Mouse (Mus musculus) frontal cortex, postnatal 10 days (tissue): Measurements from ENCODE around the gene Ackr2.

Experiments
- DNase-seq, 2 experiments: peaks; one replicate each; pipeline ENCODE4 v3.0.0; 2022; ENCODE audit warnings: low spot score in 2 of 2, mixed read lengths in 1 of 2

The Ackr2 gene

DNA sequence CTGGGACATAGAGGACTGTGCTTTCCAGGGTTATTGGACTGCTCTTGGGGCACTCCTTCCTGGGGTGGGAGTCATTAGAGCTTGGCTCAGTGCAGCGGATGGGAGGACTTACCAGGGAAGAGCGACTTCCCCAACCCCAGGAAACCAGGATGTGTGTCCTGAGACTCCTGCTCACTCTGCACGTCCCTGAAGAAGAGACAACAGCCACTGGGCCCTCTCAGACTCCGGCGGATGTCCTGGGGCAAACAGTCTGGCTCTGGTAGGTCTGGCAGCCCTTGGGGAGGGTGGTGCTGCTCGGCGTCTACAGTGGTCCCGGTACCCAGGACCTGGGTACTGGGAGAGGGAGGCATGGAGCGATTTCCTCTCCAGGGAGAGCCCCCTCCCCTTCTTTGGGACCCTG, at the start of gene Ackr2:
TSS of gene Ackr2 (plus strand) at position 111 of the 400 bp plus-strand sequence.
- no peak for DNase-seq

DNA sequence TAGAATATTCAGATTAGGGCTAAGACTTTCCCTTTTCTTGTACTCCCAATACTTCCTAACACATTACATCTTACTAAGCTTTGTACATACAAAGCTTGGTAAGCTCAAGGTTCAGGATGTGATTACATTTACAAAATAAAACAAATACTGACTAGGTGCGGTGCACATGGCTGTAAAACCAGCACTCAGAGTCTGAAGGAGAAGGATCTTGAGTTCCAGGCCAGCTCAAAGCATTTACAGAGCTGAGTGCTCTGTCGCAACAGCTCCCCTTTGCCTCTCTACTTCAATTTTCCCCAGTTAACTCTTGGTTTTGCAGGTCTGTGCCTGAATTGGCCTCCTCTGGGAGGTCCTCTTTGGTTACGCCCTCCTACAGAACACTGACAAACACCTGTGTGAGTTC, 43.9 kb upstream of the Ackr2 start:
- no peak for DNase-seq

DNA sequence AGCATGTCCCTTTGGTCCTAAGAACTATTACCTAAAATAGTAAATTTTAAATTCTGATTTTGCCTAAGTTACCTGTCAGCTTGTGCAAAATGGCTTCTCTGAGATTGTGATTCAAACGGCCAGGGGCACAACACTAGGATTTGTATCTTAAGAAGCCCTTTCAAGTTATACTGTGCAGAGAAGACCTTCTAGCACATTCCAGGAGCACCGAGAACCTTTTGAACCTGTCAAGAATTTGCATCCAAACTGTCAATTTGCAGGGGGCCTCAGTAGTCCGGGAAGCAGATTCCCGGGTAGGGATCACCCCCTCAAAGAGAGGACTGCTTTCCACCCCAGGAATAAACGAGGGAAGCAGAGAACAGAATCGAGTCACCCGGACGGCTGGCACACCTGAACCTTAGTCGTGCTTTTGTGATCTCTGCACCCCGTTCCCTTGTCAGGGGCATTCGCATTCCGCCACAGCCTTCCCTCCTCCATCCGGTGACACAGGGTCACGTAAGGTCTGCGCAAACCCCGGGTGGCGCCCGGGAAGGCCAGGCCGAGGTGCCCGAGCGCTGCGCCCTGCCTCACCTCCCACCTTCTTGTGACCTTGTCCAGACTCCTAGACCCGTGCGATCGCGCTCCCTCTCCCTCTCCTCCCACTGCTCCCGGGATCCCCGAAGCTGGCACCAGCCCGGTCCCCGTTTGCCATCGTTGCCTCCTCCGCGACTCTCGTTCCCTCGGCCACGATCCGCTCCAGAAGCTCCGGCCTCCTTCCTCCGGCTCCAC, 41.3 kb upstream of the Ackr2 start:
- peak in 1 of 2 experiments; percentile 44 for DNase-seq

DNA sequence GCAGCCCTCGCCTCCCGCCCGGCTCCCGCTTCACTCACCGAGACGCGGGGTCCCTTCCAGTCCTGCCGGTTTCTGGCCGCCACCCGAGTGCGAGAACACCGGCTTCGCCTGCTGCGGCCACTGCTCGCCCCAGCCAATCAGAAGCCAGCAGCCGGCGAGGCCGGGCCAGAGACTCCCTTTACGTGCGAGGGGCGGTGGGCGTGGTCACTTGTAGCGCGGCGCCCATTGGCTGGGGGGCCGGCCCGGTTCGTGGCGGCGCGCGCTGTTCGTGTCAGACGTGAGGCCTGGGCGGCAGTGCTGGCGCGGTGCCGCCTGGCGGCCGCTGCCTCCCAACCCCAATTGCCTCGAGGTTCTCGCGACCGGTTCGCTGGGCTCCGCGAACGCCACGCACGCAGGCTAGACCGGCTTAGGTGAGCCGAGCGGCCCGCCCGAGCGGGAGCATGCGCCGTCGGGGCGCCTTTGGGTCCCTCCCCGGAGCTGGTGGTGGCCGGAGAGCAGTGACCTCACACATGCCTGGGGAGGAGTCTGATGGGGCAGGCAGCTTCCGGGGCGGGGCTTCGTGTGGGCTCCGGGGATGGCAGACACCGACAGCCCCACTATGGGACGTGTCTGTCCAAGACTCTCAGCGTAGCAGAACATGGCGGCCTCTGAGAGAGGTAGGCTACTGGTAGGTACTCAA, 40.5 kb upstream of the Ackr2 start:
- peak; percentile 96 to 98 for DNase-seq

DNA sequence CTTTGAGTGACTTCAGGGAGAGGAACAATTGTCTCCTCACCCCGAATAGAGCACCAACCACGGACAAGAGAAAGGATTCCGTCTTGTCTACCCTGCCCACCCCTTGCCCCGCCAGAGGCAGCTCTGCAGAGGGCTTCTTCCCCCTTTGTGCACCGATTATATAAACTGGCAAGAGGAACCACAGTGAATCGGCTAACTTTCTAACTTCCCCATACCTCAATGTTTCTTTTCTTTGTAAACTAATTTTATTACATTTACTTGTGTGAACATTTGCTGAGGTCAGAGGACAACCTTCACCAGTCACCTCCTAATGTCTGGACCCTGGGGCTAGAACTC, 40.0 kb upstream of the Ackr2 start, which contains the start of gene Higd1a:
TSS of gene Higd1a (minus strand) at position 210 of the 336 bp plus-strand sequence.
- no peak for DNase-seq

DNA sequence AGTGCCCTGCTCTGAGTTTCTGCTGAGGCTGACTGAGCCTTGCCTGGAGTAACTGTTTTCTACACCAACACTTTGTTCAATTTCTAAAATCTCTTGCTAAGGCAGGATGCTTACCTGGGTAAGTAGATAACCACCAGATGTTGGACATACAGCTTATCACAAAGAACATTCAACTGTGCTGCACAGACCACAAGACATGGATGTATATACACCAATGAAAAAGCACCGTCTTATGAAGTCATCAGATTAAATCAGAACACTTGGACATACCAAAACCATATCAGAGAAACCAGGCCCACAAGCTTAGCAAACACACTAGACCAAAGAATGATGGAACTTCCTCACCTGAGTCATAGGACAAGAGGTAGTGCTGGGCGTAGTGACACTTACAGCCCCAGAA, 38.8 kb upstream of the Ackr2 start:
- no peak for DNase-seq

DNA sequence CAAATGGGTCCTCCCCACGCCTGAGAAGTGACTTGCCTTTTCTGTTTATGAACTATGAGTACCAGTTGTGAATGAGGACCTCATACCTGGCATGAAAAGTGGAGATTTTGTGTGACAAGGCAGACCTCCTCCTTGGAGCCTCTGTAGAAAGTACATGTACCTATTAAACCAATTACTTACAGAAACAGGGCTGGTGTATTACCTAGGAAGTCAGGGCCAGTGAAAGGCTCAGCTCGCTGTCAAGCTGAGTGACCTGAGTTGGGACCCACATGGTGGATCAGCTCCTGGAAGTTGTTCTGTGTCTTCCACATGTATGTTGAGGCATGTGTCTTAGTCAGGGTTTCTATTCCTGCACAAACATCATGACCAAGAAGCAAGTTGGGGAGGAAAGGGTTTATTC, 37.2 kb upstream of the Ackr2 start:
- no peak for DNase-seq

DNA sequence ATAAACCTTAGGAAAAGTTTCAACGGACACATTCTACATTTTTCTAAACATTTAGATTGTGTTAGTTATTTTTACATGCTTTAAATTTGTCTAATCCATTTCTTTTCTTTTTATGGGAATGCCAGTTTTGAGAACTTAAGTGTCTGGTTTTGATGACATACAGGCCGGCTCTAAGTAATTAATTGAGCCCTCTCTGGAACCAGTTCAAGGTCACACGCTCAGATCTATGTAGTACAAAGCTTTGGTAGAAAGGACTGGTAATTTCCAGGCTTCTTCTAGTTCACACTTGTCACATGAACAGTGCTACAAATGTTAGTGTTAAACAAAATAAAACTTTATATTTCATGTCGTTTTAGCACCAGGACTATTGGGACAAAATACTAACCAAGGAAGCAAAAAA, 33.3 kb upstream of the Ackr2 start:
- DNase-seq, result no peak

DNA sequence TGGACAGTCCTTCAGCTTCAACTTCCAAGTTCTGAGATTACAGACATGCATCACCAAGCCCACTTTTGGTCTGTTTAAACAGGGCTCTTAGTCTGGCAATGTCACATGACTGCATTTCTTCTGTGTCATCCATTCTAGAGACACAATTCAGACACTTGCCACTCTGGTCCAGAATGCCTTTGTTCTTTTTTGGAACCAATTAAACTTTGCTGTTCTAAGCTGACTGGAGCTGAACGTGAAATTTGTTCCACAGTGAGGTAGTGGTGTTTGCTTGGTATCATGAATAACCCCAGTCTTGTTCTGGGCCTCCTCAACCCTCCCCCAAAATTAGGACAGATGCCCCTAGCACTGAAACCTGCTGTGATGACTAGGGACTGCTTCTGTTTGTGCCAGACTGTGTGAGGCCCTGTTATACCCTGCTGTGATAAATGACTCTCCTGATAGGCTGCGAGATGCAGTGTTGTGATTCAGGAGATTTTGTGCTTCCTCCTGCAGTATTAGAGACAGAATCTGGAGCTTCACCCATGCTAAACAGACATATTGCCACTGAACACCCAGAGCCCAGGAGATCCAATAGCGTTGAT, 32.6 kb upstream of the Ackr2 start:
- DNase-seq, result no peak

DNA sequence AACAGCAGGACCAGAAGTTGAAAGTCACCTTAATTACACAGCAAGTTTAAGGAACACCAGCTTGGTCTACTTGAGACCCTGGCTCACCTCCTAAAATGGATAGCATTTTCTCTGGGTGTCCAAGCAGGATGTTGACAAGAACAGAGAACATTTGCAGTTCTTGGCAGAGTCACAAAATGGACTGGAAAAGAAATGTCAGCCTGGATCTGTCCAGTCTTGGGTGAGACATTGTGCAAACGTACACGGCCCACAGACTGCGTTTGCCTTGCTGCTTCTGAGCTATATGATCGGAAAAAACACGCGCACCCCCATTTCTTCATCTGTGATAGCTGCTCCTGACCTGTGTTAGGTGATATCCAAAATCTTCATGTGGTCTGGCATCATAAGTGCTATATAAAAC, 30.5 kb upstream of the Ackr2 start:
- no peak for DNase-seq

DNA sequence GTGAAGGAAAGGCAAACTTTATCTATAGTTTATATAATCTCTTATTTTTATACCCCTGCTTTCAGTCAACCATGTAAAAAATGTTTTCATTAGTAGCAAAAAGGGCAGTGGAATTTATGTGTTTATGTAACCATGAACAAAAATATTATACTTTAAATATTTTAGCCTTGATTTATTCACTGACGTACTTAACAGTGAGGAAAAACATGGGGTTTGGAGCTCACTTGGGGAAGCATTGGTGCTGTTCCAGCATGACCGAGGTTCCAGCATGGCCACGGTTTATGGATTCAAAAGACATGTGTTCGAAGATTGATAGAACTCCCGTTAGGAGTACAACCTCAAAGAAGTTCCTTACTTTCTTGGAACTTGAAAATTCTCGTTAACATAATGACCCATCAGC, 29.9 kb upstream of the Ackr2 start:
- DNase-seq, result no peak

DNA sequence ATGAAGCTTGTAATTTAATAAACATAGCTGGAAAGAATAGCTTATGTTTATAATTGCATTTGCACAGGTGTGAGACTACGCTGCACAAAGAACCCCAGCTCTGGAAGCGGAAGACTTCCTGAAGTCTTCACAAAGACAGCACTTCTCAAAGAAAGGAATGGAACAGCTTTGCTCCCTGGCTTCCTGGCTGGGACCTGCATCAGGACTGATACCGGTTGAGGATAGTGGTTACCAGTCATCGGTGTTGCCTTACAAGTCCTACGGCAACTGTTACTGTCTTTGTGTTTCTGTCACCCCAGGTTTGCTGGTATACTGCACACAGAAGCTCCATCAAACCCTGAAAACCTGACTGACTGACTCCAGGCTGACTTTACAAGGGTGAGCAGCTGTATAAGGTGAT, 28.7 kb upstream of the Ackr2 start:
- no peak for DNase-seq

DNA sequence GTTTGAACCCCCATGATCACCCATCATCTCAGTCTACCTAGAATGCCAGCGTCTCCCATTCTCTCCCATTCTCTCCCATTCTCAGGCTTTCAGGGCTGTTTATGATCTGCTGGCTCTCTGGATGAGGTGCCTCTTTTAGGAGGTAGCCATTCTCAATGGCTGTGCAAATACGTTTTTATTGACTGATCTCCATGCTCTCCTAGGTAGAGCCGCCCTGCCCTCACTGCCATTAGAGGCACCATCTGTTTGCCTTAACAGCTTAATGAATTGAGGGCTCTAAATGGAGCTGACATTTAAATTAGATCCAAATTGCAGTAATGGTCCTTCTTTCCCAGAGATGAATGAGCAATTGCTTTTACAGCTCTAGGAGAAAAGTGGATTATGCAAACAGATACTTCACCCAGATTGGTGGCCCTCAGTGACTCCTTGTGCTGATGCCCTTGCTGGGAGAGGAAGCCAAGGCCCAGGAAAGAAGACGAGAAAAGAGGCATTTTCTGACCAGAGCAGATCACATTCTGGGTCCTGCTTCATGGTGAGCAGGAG, 28.1 kb upstream of the Ackr2 start:
- no peak for DNase-seq

DNA sequence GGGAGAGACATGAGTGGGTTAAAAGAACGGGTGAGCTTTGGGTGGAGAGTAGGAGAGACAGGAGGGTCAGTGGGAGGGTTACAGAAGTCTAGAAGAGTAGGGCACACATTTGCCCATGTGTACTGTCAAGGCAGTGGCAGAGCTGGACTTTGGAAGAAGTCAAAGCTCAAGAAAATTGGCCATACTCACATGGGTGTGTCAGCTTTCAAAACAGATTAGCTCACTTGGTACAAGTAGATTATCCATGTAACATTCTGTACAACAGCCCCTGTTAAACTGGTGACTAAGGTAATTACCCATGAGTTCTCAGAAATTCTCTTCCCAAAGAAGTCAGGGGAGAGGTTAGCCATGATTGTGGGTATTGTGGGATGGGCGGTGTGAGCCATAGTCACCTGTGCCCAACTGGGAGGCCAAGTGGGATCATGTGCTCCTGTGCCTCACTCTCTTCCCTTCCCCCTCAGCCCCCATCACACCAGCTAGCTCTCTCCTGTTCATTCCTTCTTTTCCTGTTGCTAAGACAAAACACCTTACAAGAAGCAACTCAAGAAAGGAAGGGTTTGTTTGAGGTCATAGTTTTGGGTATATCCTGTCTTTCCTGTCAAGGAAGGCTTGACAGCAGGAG, 26.0 kb upstream of the Ackr2 start:
- no peak for DNase-seq

DNA sequence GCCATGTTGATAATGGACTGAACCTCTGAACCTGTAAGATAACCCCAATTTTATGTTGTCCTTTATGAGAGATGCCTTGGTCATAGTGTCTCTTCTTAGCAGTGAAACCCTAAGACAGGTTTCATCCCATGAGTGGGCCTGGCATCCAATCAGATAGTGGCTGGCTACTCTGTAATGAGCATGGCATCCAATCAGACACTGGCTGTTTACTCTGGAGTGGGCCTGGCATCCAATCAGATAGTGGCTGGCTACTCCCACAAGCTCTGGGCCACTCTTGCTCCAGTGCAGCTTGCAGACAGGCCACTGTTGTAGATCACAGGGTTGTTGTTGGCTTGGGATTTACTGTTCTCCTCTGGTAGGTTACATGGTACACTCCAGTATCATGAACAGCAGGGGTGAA, 24.6 kb upstream of the Ackr2 start:
- no peak for DNase-seq

DNA sequence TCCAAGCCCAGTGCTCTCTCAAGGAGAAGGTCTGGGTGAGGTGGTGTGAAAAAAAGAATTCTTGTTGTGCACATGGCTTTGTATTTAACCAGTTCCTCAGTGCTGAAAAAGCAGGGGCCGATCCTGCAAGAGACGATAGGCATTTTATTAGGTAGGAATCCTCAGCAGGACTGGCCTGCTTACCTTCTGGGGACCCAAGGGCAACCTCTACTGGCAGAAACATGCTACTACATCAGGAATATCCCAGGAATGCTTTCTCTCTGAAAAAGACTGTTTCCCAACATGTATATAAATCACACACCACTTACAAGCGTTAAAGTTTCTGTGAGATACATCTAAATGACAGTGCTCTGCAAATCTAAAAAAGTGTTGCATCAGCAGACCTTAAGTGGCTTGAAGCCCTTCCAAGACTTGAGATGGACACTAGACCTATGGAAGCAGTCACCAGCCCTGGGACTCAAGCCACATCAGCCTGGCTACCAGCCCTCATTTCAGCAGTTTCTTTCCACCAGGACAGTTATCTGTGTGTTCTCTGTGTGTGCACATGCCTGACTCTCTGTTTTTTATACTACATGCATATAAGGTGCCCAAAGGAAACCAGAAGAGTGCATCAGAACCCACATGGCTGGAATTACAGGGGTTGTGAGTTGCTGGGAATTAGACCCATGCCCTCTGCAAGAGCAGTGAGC, 21.0 kb upstream of the Ackr2 start:
- peak in 1 of 2 experiments; percentile 43 for DNase-seq

DNA sequence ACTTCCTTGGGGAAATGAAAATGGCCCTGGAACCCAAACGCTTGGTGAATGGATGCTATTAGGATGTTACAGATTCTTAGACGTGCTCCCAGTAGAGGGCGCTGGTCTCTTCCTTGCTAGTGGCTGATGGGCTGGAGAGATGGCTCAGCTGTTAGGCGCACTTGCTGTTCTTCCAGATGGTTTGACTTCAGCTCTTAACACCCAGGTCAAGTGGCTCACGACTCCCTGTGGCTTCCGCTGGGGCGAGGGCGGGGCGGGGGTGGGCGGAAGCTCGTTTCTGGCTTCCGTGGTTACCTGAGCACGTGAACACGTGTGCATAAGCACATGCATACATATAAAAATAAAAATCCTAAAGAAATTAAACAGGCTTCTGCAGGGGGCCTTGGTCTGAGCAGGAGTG, 17.3 kb upstream of the Ackr2 start:
- peak; percentile 45 to 61 for DNase-seq

DNA sequence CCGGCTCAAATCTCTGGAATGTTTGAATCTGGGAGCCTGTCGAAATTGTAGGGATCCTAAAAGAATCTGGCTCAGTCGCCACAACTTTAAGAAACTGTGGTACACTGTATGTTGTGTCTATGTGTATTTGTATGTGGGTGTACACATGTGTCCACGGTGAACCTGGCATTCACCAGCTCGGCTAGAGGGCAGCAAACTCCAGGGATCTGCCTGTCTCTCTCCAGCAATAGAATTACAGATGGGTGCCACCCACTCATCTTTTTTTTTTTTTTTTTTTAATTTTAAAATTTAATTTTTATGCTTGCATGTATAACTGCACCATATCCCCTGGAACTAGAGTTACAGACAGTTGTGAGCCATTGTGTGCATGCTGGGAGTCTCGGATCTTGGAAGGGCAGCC, 16.9 kb upstream of the Ackr2 start:
- peak in 1 of 2 experiments; percentile 44 for DNase-seq

DNA sequence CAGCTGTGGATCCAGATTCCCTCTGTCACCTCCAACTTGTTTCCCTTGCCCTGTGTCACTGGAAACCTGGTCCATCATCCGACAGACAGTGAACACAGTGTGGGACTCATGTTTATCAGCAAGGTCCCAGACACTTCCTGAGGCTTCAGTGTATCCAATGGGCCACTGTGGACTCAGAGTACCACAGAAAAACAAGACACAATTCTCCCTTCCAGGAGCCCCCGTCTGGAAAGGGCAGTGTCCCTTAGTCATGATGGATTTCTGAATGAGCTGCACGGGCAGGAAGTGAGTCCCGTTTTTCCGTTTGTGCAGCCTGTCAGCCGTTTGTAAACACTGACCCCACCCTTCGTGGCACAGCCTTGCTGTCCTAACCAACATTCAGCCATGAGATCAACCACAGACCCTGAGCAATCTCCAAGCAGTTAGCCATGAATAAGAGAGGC, 16.1 kb upstream of the Ackr2 start:
- no peak for DNase-seq

DNA sequence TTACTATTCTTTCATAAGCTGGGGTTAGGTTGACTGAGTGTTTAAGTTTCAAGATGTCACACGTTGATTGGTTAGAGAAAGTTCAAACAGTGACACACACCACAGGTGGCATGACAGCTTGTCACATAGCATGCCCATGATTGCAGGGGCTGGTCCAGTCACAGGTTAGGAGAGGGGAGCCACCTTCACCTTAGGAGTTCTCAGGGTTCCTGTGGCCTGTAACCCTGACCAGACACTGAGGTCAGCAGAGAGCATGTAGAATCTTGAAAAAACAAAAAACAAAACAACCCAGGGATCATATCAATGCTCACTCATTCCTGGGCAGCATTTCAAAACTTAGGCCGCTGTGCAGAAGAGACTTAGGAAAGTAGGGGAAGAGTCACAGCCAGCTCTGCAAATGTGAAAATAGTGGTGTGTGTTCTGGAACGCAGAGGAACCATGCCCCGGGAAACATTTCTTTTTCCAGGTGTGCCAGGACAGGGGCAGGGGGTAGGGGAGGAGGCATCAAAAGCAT, 8.2 kb upstream of the Ackr2 start:
- DNase-seq, result no peak

DNA sequence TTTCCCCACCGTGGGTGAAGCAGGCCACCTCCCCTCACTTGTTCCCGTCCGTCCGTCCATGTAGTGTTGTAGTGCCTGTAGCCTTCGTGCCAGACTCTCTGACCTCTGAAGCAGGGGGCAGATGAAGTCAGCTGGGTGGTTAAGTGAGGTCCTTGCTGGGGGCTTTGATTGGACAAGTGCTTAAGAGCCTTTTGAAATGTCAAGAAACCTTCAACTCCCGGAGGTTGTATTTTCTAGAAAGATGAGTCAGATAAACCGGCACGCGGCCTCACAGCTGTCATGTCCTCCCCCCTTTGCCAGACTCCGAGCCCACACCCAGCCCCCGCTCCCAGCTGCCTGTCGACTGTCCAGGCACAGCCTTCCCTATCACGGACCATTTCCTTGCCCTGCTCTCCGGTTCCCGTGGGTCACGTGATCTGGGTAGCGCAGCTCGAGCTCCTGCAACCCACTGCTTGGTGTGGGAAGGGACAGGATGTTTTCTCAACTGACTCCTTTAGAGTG, 7.7 kb upstream of the Ackr2 start:
- DNase-seq, result no peak
